Mouse (Mus musculus): ENCODE measurements around the gene Srrm4. TPM values are rescaled to one million over a fixed set of nuclear protein-coding genes. Genes with fewer than 3 reads are reported as not detected.
"Not testable (repeated sequence)": the region's sequence is repeated elsewhere in the genome, so short reads cannot be mapped to it uniquely, and the experiment has no call there.

Srrm4 gene
- total and polyA plus RNA-seq, 2 experiments: 0.92 to 1.9 TPM

DNA sequence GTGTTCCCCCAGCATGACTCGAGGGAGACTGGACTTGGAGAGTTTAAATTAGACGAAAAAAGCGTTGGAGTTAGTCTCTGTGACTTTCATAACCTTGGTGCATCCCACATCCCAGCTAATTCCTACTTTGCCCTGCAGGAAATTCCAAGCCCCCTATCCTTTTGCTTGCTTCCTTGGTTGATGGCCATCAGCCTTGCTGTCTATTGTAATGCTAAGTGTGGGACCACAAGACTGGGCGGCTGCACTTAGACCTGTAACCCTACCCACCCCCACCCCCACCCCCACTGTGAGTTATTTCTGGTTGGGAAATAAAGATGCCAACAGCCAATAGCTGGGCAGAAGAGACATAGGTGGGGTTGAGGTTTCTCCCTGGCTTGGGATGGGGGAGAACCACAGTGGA, 153.3 kb downstream of the Srrm4 start:
- no peak overlapping the region for H3K27ac ChIP-seq (replicated peaks; ENCODE audit: insufficient read depth, low read depth, low read length)
- H3K79me2 ChIP-seq (ENCODE audit: control insufficient read depth, insufficient read depth, low read length): no peaks in the 10 kb centered on the region
- no peak for TF ChIP-seq CTCF (IDR thresholded peaks at IDR 0.05; ENCODE audit: low read depth, low read length)
- no peak for TF ChIP-seq POLR2A (IDR thresholded peaks at IDR 0.05; ENCODE audit: extremely low read depth, insufficient read depth, low read length)
- 65% methylated on average over 4 of the region's 4 CpGs for WGBS
- H3K4me3 ChIP-seq (ENCODE audit: insufficient read depth, low read depth, low read length): no peak overlapping the region
- no peak for DNase-seq (ENCODE audit: extremely low read depth, low read depth, low spot score)
- H3K4me1 ChIP-seq (ENCODE audit: control insufficient read depth, insufficient read depth, low read length): peaks cover 6% of the 10 kb centered on the region
- H3K36me3 ChIP-seq (ENCODE audit: control insufficient read depth, insufficient read depth, low read length): no peaks in the 10 kb centered on the region
- no peaks in the 10 kb centered on the region for H3K27me3 ChIP-seq (ENCODE audit: control insufficient read depth, insufficient read depth, low read length)
- H3K9ac ChIP-seq (ENCODE audit: low read depth, low read length): no peak overlapping the region

DNA sequence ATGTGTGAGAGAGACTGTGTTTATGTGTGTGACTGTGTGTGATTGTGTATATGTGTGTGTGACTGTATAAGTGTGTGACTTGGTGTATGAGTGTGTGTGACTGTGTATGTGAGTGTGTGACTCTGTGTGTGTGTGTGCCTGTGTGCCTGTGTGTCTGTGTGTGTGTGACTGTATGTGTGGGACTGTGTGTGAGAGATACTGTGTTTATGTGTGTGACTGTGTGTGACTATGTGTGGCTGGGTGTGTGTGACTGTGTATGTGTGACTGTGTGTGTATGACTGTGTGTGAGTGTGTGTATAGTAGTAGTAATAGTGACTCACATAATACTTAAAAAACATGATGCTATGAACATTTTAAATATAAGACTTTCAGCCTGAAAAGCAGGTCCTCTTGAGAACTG, 155.5 kb downstream of the Srrm4 start:
- Histone ChIP-seq H3K4me3 (ENCODE audit: insufficient read depth, low read depth, low read length) (no peak overlapping the region), H3K9ac (ENCODE audit: low read depth, low read length) (no peak overlapping the region), H3K27ac (replicated peaks; ENCODE audit: insufficient read depth, low read depth, low read length) (no peak overlapping the region), H3K36me3 (ENCODE audit: control insufficient read depth, insufficient read depth, low read length) (no peaks in the 10 kb centered on the region), H3K27me3 (ENCODE audit: control insufficient read depth, insufficient read depth, low read length) (no peaks in the 10 kb centered on the region), H3K4me1 (ENCODE audit: control insufficient read depth, insufficient read depth, low read length) (peaks cover 6% of the 10 kb centered on the region; the same call in 1 of the 2 replicates), H3K79me2 (ENCODE audit: control insufficient read depth, insufficient read depth, low read length) (no peaks in the 10 kb centered on the region)
- TF ChIP-seq CTCF (IDR thresholded peaks at IDR 0.05; ENCODE audit: low read depth, low read length): no peak
- TF ChIP-seq POLR2A (IDR thresholded peaks at IDR 0.05; ENCODE audit: extremely low read depth, insufficient read depth, low read length): no peak
- no peak for DNase-seq (ENCODE audit: extremely low read depth, low read depth, low spot score)

DNA sequence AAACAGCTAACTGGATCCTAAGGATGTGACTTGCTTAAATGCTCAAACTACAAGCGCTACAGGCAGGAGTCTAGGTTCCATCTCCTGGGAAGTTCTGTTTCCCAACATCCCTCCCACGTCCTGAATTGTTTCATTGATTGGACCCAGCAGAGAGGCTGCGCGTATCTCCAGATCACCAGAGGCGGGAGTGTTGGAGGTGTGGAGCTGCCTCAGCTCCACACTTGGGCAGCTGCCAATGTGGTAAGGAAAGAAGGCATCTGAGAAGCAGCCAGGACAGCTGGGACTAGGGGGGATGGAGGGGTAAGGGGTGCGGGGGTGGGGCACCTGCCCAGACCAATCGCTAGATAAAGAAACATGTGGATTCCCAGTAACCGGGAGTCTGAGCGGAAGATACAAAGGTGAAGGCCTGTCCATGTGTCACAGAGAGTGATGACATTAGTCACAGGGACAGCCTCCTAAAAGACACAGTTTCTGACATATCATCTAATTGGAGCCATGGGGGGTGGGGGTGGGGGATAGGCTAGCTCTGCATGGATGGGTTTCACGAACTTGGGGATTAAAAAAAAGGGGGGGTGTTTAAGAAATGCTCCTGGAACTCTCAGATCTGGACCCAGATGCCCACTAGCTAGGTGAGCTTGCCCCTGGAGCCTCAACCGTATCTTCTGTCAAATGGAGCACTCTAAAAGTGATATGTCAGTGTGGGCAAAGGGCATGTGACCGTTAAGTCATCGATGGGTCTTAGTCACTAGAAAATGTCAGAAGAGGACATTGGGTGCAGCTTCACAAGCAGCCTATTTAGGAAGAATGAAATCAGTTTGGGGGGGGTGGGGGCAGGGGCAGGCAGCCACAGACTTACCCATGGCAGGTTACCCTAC, 156.4 kb downstream of the Srrm4 start:
- 0 out of 2 replicates have a peak, but pooled peaks have one; percentile 7 for TF ChIP-seq CTCF (IDR thresholded peaks at IDR 0.05; ENCODE audit: low read depth, low read length)
- TF ChIP-seq POLR2A (IDR thresholded peaks at IDR 0.05; ENCODE audit: extremely low read depth, insufficient read depth, low read length): no peak
- Histone ChIP-seq H3K4me3 (ENCODE audit: insufficient read depth, low read depth, low read length) (no peak overlapping the region), H3K27ac (replicated peaks; ENCODE audit: insufficient read depth, low read depth, low read length) (peak overlapping the region; percentile 43), H3K4me1 (ENCODE audit: control insufficient read depth, insufficient read depth, low read length) (peaks cover 2% of the 10 kb centered on the region; the same call in 1 of the 2 replicates), H3K36me3 (ENCODE audit: control insufficient read depth, insufficient read depth, low read length) (no peaks in the 10 kb centered on the region), H3K79me2 (ENCODE audit: control insufficient read depth, insufficient read depth, low read length) (no peaks in the 10 kb centered on the region), H3K9ac (ENCODE audit: low read depth, low read length) (no peak overlapping the region), H3K27me3 (ENCODE audit: control insufficient read depth, insufficient read depth, low read length) (no peaks in the 10 kb centered on the region)
- WGBS: 15% methylated on average over 13 of the region's 13 CpGs
- peak; percentile 92 for DNase-seq (ENCODE audit: extremely low read depth, low read depth, low spot score)

DNA sequence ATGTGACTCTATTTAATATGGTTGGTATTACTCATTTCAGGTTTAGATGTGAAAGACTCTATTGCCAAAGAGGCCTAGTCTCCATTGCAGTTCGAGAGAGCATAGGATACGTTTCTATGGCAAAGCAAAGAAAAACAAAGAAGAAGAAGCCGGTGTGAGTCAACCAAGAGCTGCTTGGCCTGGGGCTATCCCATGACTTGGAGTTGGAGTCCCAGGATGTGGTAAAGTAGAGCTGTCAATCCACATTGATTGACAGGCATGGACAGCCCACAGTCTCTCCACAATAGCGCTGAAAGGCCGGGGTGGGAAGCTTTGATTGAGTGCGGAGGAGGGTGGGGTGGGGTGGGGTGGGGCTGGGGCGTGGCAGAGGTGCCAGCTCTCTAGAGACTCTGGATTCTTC, 158.7 kb downstream of the Srrm4 start:
- Histone ChIP-seq H3K9ac (ENCODE audit: low read depth, low read length) (no peak overlapping the region), H3K27ac (replicated peaks; ENCODE audit: insufficient read depth, low read depth, low read length) (no peak overlapping the region), H3K79me2 (ENCODE audit: control insufficient read depth, insufficient read depth, low read length) (no peaks in the 10 kb centered on the region), H3K36me3 (ENCODE audit: control insufficient read depth, insufficient read depth, low read length) (no peaks in the 10 kb centered on the region), H3K4me1 (ENCODE audit: control insufficient read depth, insufficient read depth, low read length) (peaks cover 2% of the 10 kb centered on the region; the same call in 1 of the 2 replicates), H3K4me3 (ENCODE audit: insufficient read depth, low read depth, low read length) (no peak overlapping the region), H3K27me3 (ENCODE audit: control insufficient read depth, insufficient read depth, low read length) (no peaks in the 10 kb centered on the region)
- no peak for TF ChIP-seq POLR2A (IDR thresholded peaks at IDR 0.05; ENCODE audit: extremely low read depth, insufficient read depth, low read length)
- no peak for TF ChIP-seq CTCF (IDR thresholded peaks at IDR 0.05; ENCODE audit: low read depth, low read length)
- no peak for DNase-seq (ENCODE audit: extremely low read depth, low read depth, low spot score)
- WGBS: 77% methylated on average over 7 of the region's 7 CpGs

DNA sequence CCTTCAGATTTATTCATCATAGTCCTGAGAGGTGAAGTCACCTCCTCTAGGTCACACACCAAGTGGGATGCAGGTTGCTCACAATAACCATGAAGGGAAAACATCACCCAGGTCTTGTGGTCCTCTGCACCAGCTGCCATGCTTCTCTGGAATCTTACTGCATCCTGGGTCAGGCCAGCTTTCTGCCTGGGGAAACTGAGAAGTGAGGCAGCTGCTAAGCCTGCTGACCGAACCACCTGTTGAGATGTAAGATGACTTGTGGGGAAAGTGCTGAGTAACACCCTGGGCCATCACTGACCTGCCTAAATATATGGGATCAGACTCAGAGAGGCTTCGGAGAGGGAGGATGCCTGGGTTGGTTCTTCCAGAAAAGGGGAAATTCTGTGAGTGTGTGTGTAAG, 164.9 kb downstream of the Srrm4 start:
- H3K4me3 ChIP-seq (ENCODE audit: insufficient read depth, low read depth, low read length): no peak overlapping the region
- no peak overlapping the region for H3K27ac ChIP-seq (replicated peaks; ENCODE audit: insufficient read depth, low read depth, low read length)
- H3K9ac ChIP-seq (ENCODE audit: low read depth, low read length): no peak overlapping the region
- peaks cover 7% of the 10 kb centered on the region; the same call in 1 of the 2 replicates for H3K79me2 ChIP-seq (ENCODE audit: control insufficient read depth, insufficient read depth, low read length)
- TF ChIP-seq POLR2A (IDR thresholded peaks at IDR 0.05; ENCODE audit: extremely low read depth, insufficient read depth, low read length) (no peak), CTCF (IDR thresholded peaks at IDR 0.05; ENCODE audit: low read depth, low read length) (no peak)
- no peaks in the 10 kb centered on the region for H3K36me3 ChIP-seq (ENCODE audit: control insufficient read depth, insufficient read depth, low read length)
- WGBS: 96% methylated on average over 2 of the region's 2 CpGs
- peaks cover 7% of the 10 kb centered on the region; the same call in 1 of the 2 replicates for H3K4me1 ChIP-seq (ENCODE audit: control insufficient read depth, insufficient read depth, low read length)
- no peak for DNase-seq (ENCODE audit: extremely low read depth, low read depth, low spot score)
- H3K27me3 ChIP-seq (ENCODE audit: control insufficient read depth, insufficient read depth, low read length): no peaks in the 10 kb centered on the region

DNA sequence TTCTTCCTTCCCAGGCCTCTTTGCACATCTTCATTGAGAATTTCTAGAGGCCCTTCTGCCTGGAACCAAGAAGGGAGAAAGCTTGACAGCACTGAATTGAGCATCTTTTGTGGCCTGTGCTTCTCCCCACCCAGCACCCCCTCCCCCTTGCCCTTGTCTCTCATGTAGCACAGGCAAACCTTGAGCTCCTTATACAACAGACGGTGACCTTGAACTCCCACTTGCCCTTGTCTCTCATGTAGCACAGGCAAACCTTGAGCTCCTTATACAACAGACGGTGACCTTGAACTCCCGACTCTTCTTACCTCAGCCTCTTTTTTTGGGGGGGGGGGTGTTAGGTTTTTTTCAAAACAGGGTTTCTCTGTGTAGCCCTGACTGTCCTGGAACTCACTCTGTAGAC, 165.9 kb downstream of the Srrm4 start:
- H3K9ac ChIP-seq (ENCODE audit: low read depth, low read length); H3K27ac ChIP-seq (replicated peaks; ENCODE audit: insufficient read depth, low read depth, low read length); H3K4me1 ChIP-seq (ENCODE audit: control insufficient read depth, insufficient read depth, low read length); H3K79me2 ChIP-seq (ENCODE audit: control insufficient read depth, insufficient read depth, low read length); DNase-seq (ENCODE audit: extremely low read depth, low read depth, low spot score); H3K4me3 ChIP-seq (ENCODE audit: insufficient read depth, low read depth, low read length); H3K36me3 ChIP-seq (ENCODE audit: control insufficient read depth, insufficient read depth, low read length); H3K27me3 ChIP-seq (ENCODE audit: control insufficient read depth, insufficient read depth, low read length): not testable (repeated sequence)
- WGBS: 93% methylated on average over 3 of the region's 3 CpGs

All from liver, adult 2 months (tissue).